Mouse (Mus musculus) right cerebral cortex, postnatal 25 days (tissue): ENCODE measurements at regions not wholly inside any gene's neighbourhood (a gene's known extent, or its start where the extent isn't known, plus 50 kb on each side); places are given as distances from the start of the nearest gene placed in this dataset.

ENCODE experiments used
- DNase-seq: peaks from one replicate; pipeline ENCODE4 v3.0.0; 2022

DNA sequence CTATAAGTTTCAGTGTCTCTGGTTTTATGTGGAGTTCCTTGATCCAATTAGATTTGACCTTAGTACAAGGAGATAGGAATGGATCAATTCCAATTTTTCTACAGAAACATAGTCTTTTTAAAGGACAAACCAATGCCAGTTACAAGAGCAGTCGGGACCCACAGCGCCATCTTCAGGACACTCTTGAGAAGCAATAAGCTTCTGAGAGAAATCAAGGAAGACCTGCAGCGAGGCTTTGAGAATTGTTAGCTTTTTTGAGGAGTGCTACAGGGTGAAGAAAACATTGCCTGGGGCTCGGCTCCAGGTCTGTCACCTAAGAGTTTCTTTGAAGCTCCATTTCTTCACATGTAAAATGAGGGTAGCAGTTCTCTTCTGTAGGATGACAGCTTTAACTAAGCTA is 112.0 kb upstream of the Ppm1h start:
- no peak for DNase-seq

DNA sequence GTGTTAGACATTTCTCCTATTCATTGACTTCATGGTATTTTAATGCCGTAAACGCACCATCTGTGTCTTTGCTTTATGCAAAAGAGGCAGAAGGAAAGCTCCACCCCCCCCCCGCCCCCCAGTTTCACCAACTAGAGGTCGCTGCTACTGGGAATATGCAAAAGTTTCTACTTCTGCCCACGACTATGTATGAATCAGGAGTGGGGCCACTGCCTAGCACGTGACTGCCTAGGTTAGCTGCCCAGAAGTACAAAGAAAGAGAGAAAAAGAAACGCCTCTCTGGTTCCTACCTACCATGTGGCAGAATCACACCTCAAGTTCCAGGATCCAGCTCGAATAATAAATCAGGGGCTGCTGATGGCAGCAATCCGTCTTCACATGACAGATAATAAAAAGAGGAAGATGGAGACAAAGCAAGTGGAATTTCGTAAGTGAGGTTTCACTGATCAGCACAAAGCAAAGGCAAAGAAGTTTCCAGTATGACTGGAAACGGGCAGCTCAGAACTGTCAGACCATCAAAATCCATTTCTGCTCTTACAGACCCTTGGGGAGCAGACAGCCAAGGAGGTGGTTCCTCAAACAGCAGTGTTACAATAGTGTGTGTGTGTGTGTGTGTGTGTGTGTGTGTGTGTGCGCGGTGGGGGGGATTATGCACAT is 108.9 kb upstream of the Ppm1h start:
- DNase-seq, result peak; percentile 28

DNA sequence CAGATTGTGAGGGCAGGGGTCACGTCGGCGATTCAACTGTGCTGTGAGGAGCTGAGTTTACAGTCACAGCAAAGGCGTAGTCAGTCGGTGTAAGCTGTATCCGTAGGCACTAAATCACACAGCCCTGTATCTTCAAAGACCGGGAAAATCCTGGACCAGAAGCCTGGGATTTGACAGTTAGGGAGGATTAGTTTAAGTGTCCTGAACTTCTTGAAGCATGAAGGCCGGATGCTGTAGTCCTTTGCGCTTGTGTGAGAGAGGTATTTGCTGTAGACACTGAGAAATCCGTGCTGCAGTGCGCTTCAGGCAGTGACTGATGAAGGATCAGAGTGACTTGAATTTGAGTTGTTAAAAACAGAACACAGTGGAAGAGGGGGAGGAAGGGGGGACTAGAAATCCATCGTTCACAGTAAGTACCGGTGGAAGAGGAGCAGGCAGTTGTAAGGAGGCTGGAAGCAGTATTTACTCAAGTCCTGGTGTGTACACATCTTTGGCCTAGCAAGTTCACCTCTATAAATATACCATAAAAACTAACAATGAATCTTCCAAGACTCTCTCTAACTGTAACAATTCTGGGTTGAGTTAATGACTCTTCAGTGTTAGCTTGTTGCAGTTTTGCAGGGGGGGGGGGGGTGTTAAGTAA is 107.5 kb upstream of the Ppm1h start:
- DNase-seq, result no peak

DNA sequence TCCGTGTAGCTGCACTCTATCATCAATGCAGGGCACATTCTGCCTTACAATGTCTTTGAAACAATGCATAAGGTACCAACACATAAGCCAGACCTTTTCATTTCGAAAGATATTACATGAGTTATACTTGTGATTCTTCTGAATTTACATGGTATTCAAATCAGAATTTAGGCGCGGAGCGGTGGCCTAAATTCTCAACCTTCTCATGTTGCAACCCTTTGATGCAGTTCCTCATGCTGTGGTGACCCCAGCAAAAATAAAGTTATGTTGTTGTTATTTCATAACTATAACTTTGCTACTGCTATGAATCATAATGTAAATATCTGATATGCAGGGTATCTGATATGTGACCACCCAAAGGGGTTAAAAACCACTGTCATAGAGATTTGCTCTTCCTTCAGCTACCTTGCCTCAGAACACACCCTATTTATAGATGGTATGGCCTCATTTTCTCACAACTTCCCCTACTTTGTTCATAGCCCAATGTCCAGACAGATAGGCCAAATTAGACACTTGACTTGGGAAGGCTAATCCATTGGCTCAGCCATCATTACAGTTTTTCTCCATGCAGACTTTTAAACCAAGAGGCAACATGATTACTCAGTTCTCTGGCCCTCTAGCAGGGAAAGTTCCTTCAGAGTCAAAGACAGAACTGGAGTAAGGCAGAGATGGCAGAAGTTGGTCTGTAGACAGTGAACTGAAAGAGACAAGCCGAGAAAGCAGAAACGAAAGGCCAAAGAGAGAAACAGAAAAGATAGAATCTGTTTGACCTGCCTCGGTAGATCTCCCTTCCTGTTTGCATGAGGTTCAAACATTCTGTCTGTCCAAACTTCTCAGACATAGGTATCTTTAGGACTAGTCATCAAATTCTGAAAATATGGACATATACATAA is 102.1 kb upstream of the Ppm1h start:
- DNase-seq, result no peak

DNA sequence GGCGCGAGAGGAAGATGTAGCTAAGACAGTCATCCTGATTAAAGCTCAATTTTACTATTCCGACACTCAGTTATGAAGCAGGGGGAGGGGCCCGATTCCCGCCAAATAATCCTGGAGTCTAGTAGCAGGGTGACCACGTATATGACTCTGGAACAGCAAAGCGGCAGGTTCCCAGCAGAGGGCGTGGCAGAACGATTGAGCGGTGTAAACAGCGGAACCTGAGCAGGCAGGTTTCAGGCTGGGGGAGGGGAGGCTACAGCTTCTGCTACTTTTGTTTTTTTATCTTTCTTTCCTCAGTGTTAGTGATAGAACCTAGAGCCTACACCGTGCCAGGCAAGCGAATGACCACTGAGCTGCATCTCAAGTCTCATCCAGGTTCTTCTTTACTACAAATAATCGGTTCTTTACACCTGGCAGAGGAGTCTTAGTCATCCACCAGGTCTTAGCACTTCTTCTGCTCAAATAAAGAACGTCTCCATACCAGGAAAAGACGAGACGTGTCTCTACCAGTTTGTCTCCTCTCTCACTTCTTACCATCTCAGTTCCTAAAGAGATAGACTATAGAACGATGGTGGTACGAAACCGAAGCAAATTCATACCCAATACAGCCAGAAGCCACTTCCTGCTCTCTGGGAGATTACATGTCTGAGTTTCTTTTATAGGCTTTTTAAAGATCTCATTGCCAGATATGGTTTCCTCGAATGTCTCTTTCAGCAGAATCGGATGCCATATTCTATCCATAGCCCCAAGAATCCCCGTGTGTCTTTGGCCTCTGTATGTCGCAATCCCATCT is 100.2 kb upstream of the Ppm1h start:
- DNase-seq, result no peak

DNA sequence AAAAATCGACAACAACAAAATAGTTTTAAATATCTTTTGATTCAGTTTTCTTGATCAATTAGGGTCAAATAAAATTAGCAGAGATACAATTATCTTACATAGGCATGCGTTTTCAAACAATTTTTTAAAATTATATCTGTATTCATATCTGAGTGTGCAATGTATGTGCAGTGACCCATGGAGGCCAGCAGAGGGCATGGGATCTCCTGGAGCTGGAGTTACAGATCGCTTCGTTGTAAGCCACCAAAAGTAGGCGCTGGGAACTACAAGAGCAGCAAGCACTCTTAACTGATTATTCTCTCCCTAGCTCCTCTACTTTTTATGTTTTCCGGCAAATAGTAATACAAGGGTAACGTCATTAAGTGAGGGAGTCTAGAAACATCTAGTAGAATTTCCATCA is 97.5 kb upstream of the Ppm1h start:
- DNase-seq, result no peak

DNA sequence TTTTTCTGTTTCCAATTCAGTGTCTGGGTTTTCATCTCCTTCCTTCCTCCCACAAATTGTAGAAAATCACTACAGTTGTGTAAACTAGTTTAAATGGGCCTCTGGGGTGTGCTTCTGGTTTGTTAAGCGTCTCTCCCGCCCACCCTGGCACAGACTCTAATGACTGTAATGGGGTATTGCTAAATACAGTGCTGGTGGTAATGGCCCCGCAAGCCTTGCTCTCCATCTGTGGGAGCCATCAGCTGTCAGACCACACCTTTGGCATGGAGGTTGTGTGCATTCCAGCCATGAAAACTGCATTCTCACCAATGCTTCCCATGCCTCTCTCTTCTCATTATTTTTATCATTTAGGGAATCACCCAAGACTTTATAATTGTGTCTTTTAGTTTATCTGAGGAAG is 91.0 kb upstream of the Ppm1h start:
- DNase-seq, result no peak

DNA sequence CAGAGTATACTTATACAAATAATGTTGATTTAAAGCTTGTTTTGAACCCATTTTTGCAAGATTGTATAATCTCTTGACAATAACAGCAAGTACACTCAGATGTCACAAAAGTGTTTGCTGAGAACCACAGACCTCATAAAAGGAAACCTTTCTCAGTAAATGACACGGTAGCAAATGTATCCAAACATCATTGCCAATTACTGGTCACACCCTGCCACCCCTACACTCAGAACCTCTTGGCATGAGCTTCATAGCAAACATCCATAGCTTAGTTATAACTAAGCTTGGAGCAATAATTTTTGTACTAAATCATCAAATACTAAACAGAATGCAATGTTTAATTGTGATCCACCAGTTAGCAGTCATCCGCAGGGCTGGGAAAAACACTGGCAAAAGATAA is 79.1 kb upstream of the Ppm1h start:
- no peak for DNase-seq

DNA sequence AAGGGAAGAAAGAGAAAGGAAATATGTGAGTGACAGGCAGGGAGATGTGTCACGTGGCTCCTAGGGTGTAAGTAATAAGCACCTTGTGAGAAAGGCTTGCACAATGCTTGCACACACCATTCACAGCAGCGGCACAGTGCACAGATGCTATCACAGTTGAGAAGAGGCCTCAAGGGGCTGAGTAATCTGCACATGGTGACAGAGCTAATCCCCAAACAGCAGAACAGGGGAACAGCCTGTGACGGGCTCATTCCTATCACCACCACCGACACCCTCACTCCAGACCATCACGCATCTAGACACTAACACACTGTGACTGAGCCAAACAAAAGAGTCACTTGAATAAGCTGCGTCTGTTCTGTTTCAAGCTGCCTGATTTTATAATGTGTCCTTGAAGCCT is 76.2 kb upstream of the Ppm1h start:
- no peak for DNase-seq

DNA sequence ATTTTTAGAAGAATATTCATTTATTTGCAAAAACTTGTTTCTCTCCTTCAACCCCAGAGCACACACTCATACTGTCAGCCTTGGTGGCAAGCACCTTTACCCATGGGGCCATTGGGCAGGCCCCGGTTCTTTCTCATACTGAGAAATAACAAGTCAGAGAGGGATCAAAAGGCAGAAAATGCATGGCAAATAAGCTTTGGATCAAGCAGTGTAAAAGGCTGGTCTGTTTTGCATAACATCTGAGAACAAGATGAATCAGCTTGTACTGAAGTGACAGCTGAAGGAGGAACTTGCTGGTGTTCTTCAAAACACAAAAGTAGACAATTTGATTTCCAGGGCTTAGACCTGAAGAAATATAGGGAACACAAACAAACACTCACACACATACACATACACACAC is 74.6 kb upstream of the Ppm1h start:
- DNase-seq, result no peak

DNA sequence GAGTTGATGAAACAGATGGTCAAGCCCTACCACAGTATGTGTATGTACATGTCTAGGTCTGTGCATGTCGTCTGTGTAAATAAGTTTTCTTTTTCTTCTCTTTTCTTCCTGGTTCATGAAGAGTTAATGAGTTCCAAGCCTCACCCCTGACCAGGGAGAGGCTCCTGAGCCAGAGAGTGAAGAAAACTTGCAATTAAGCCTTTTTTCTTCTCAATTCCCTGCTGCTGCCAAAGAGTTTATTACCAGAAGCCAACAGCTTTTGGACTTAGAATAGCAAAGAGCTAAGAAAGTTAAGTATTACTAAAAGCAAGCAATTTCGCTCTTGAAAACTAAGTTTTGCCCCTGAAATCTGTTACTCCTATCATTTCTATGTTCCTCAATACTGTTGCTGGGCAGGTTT is 65.3 kb upstream of the Ppm1h start:
- DNase-seq, result no peak

DNA sequence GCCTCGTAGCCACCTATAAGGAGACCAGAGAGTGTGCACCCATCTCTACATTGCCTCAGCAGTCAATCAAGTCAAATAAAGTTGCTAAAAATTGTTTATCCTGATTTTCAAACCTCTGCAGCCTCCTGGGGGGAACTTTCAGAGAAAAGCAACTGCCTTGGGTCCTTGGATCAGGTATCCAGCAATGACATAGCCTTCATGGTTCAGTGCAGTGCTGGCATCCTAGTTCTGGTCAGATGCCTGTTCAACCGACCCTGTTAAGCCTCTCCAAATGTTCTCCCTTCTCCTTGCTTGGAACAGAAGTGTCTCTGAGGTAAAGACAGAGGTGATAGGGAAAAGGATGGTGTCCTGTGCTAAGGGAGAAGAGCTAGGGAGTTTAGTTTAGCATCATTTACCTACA is 64.7 kb upstream of the Ppm1h start:
- DNase-seq, result no peak

DNA sequence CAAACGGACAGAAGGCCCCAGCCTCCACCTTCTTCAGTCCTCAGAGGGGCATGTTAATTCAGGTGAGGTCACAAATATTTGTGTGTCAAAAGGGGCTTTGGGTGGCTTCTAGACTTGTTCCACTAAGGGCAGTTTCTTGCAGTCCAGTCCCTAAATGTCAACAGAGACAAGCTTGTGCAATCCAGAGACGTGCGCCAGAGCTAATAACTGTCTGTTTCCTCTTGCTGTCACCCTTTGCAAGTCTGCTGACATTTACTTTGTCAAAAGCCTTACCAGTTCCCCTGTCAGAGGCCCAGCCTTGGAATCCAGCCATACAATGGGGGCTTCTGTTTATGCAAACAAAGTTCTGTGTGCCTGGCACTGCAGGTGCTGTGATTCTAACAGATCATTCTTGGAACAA is 63.8 kb upstream of the Ppm1h start:
- no peak for DNase-seq

DNA sequence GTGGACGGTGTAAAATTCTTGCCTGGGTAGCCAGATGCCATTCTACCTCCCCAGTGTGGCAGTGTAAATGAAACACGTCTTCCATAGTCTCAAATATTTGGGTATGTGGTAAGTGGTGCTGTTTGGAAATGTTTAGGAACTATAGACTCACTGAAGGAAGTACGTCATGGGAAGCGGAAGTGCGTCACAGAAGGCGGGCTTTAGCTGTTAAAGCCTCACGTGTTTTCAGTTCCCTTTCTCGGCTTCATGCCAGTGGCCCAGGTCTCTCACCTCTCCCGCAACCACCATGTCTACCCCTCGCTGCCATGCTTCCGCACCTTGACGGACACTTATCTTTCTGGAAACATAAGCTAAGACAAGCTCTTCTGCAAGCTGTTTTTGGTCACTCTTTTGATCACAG is 62.9 kb upstream of the Ppm1h start:
- no peak for DNase-seq

DNA sequence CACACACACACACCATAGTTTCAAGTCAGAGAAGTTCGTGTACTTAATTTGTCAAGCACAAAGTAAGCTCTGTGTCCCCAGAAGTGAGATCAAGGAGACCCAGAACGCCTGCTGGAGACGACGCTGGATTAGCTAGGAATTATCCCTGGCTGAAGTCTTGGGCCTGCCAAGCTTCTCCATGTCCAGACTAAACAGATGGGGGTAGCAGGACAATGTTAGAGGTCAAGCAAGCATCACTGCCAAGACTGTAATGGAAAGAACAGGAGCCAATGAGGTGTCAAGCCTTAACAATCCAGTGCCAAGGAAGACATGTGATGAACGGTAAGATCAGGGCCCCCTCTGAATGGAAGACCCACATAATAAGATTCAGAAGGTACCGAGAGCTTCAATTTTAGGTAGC is 62.2 kb upstream of the Ppm1h start:
- DNase-seq, result no peak

DNA sequence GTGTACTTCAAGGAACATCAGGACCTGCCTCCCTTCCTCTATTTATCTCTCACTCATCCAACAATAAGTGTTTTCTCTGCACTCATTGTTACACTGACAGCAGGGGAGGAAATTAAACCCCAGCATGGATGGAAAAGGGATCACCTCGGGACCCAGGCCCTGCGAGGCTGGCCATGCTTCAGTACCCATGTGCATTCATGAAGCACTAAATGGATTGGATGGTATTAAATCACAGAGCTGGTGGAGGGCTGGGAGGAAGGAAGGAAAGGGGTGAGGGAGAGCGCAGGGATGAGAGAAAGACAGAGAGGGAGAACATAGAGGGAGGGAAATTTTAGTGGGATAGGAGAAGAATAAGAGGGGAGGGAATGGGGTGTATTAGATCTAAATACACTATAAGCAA is 59.7 kb upstream of the Ppm1h start:
- DNase-seq, result no peak

DNA sequence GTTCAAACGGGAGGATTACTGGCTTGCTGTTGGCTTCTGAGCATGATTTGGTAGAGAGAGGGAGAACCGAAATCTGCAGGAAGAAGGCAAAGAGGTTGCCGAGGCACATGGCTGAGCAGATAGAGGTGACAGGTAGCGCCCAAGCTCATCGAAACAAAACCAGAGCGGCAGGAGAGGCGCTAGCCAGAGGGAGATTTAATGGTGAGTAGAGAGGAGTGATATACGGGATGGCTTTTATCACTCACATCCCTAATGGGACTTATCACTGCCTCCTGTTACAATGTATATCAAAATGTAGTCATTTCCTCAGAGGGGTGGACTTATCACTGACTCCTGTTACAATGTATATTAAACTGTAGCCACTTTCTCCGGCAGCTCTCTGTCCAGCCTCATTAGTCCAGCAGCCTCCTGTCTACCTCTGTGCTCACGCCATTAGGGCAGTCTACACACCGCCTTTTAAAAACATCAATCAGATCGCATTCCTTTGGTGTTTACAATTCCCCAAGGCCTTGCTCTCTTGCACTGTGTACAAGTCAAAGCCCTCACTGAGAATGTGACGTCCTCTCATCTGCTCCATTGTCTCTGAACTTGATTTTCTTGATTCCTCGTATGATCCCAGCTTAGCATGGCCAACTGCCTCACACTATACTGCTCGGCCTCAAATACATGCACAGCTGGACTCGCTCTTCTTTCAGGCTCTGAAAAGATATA is 59.0 kb upstream of the Ppm1h start:
- no peak for DNase-seq
